Mouse (Mus musculus) liver, embryonic 14.5 days (tissue): ENCODE results near the gene Id3. TPM values are rescaled to one million over a fixed set of nuclear protein-coding genes. Genes with fewer than 3 reads are reported as not detected.
A peak's percentile ranks its signal among the peaks of the same experiment; 100 is the strongest.

Source experiments
- ATAC-seq: fragments of 200-750 bp; cut with Nextera tagmentation; 2 replicates; pipeline ENCODE4 v1.8.0; 2017; ENCODE audit warnings: moderate number of reproducible peaks, mild to moderate bottlenecking, moderate library complexity; ENCODE audit not compliant: insufficient read depth
- DNase-seq, 3 experiments: peaks; one replicate each; pipeline ENCODE4 v3.0.0-alpha.2; 2012 to 2013; ENCODE audit warnings: low read depth in 3 of 3, low spot score in 3 of 3
- H3K27ac ChIP-seq: fragments of 300-500 bp; sonication (generic); 2 replicates; pipeline ENCODE4 v1.5.1; 2014; ENCODE audit warnings: moderate library complexity, mild to moderate bottlenecking, control low read depth, inconsistent platforms
- H3K27me3 ChIP-seq: fragments of 300-500 bp; sonication (generic); 2 replicates; pipeline ENCODE4 v1.6.1; 2014; ENCODE audit warnings: mild to moderate bottlenecking, low read length, moderate library complexity; ENCODE audit not compliant: control insufficient read depth, insufficient read depth
- H3K36me3 ChIP-seq: fragments of 300-500 bp; sonication (generic); replicated peaks from 2 replicates; pipeline ENCODE4 v1.6.1; 2014; ENCODE audit warnings: low read depth; ENCODE audit not compliant: control insufficient read depth, insufficient read depth
- H3K4me1 ChIP-seq, 2 experiments: fragments of 200-500 bp in 1 of 2; fragments of 300-500 bp in 1 of 2; sonication (generic) in 1 of 2; replicated peaks; 2 replicates each; pipeline ENCODE4 v1.6.1; 2012 to 2014; ENCODE audit warnings: antibody characterized with exemption in 1 of 2, inconsistent platforms in 1 of 2, low read length in 1 of 2; ENCODE audit not compliant: control insufficient read depth in 2 of 2, insufficient read depth in 2 of 2
- H3K4me2 ChIP-seq: fragments of 300-500 bp; sonication (generic); 2 replicates; pipeline ENCODE4 v1.6.1; 2014; ENCODE audit warnings: low read depth, mild to moderate bottlenecking, control low read depth, moderate library complexity
- H3K4me3 ChIP-seq, 2 experiments: fragments of 200-500 bp in 1 of 2; fragments of 300-500 bp in 1 of 2; sonication (generic) in 1 of 2; 2 replicates each; pipeline ENCODE4 v1.5.1; 2012 to 2014; ENCODE audit warnings: low read depth in 2 of 2, low read length in 2 of 2, mild to moderate bottlenecking in 2 of 2, control low read depth in 1 of 2, inconsistent platforms in 1 of 2, moderate library complexity in 1 of 2; ENCODE audit not compliant: insufficient read depth in 1 of 2
- H3K9ac ChIP-seq: fragments of 300-500 bp; sonication (generic); replicated peaks from 2 replicates; pipeline ENCODE4 v1.6.1; 2014; ENCODE audit warnings: mild to moderate bottlenecking, control low read depth, moderate library complexity
- H3K9me3 ChIP-seq: fragments of 300-500 bp; sonication (generic); 2 replicates; pipeline ENCODE4 v1.6.1; 2016; ENCODE audit warnings: low read length, mixed read lengths; ENCODE audit not compliant: control insufficient read depth
- CTCF ChIP-seq: IDR thresholded peaks from 2 replicates; pipeline ENCODE4 v1.5.1; 2016; ENCODE audit warnings: antibody characterized with exemption, low read depth, control low read depth
- EP300 ChIP-seq: IDR thresholded peaks from 2 replicates; pipeline ENCODE4 v1.6.1; 2016; ENCODE audit warnings: antibody characterized with exemption, low read depth
- WGBS: fragments of 180-500 bp; shearing (Covaris S2); extraction: QIAGEN DNeasy Blood & Tissue Kit; methylation state at CpG from one replicate; pipeline ENCODE4 v1.1.7; 2014; ENCODE audit not compliant: insufficient replicate concordance; 5-methylcytosine and 5-hydroxymethylcytosine counted together
- polyA plus RNA-seq, 2 experiments: library from polyadenylated mRNA; depleted of rRNA in 1 of 2; stranded (reverse) in 1 of 2; unstranded in 1 of 2; fragments of >200 nt; fragmentation: Nextera tagmentation in 1 of 2; extraction: Ambion mirVana in 1 of 2; gene quantifications; 2 replicates each; pipeline versions ENCODE4 v1.2.1 to v1.2.3; 2012 to 2014

The Id3 gene
- polyA plus RNA-seq, 2 experiments: 23.0 to 33.8 TPM

- no peak overlapping the region for H3K27ac ChIP-seq
- ATAC-seq (no peak), DNase-seq (no peak)
These were observed 5.2 kb downstream of the Id3 start for GRCm38 (mm10) chr4:136148342-136149044.

GRCm38 (mm10) chr4:136149045-136149379 lies 5.7 kb downstream of the Id3 start:
- Histone ChIP-seq H3K4me1 (peaks cover 0 to 8% of the 10 kb centered on the region in 2 experiments; a peak in 3 of 4 replicates), H3K27ac (no peak overlapping the region), H3K36me3 (no peaks in the 10 kb centered on the region), H3K27me3 (peaks cover 53% of the 10 kb centered on the region), H3K9me3 (no peaks in the 10 kb centered on the region), H3K4me2 (no peak overlapping the region), H3K4me3 (no peak overlapping the region), H3K9ac (no peak overlapping the region)
- ATAC-seq (no peak), DNase-seq (no peak)
- no peak for TF ChIP-seq CTCF
- TF ChIP-seq EP300: no peak
- 88% methylated on average over 2 of the region's 2 CpGs for WGBS

More at GRCm38 (mm10) chr4:136148342-136149044, 5.2 kb downstream of the Id3 start:
- Histone ChIP-seq H3K9me3 (no peaks in the 10 kb centered on the region), H3K4me3 (0 out of 4 replicates have a peak overlapping the region, but pooled peaks of 1 of the 2 experiments have one; percentile 12), H3K36me3 (no peaks in the 10 kb centered on the region), H3K9ac (no peak overlapping the region), H3K4me1 (peaks cover 0 to 8% of the 10 kb centered on the region in 2 experiments; a peak in 3 of 4 replicates), H3K4me2 (peak overlapping the region; percentile 58), H3K27me3 (peaks cover 58% of the 10 kb centered on the region)
- 14% methylated on average over 31 of the region's 31 CpGs for WGBS
- TF ChIP-seq EP300 (no peak), CTCF (peak; percentile 23; the same call in 1 of the 2 replicates)

- H3K27ac ChIP-seq: no peak overlapping the region
- peaks cover 0 to 8% of the 10 kb centered on the region in 2 experiments; a peak in 2 of 4 replicates for H3K4me1 ChIP-seq
- no peaks in the 10 kb centered on the region for H3K36me3 ChIP-seq
- H3K4me3 ChIP-seq: no peak overlapping the region
- WGBS: 29% methylated on average over 3 of the region's 3 CpGs
- peak in 1 of 3 experiments; percentile 44 for DNase-seq
- no peaks in the 10 kb centered on the region for H3K9me3 ChIP-seq
- no peak overlapping the region for H3K9ac ChIP-seq
- TF ChIP-seq EP300: no peak
- TF ChIP-seq CTCF: peak; percentile 84
- peaks cover 46% of the 10 kb centered on the region for H3K27me3 ChIP-seq
- ATAC-seq: no peak
- H3K4me2 ChIP-seq: no peak overlapping the region
These were observed 6.4 kb downstream of the Id3 start for GRCm38 (mm10) chr4:136149734-136150133.

GRCm38 (mm10) chr4:136150596-136150995 lies 7.3 kb downstream of the Id3 start:
- ATAC-seq: no peak
- Histone ChIP-seq H3K27me3 (peaks cover 37% of the 10 kb centered on the region), H3K27ac (no peak overlapping the region), H3K36me3 (no peaks in the 10 kb centered on the region), H3K9me3 (no peaks in the 10 kb centered on the region), H3K4me2 (no peak overlapping the region), H3K4me1 (peaks cover 0 to 8% of the 10 kb centered on the region in 2 experiments; a peak in 2 of 4 replicates), H3K4me3 (no peak overlapping the region), H3K9ac (no peak overlapping the region)
- no peak for DNase-seq
- TF ChIP-seq CTCF: no peak
- TF ChIP-seq EP300: no peak
- WGBS: 48% methylated on average over 4 of the region's 4 CpGs

GRCm38 (mm10) chr4:136152821-136153220 lies 9.5 kb downstream of the Id3 start:
- ATAC-seq (no peak), DNase-seq (no peak)
- Histone ChIP-seq H3K9ac (no peak overlapping the region), H3K4me1 (no peaks in the 10 kb centered on the region), H3K27ac (no peak overlapping the region), H3K9me3 (no peaks in the 10 kb centered on the region), H3K36me3 (no peaks in the 10 kb centered on the region), H3K27me3 (peaks cover 15% of the 10 kb centered on the region), H3K4me3 (no peak overlapping the region), H3K4me2 (no peak overlapping the region)
- 72% methylated on average over 4 of the region's 4 CpGs for WGBS
- TF ChIP-seq EP300: no peak
- TF ChIP-seq CTCF: peak; percentile 68
